Mouse (Mus musculus): ENCODE measurements around the gene Tsen34. TPM values are rescaled to one million over a fixed set of nuclear protein-coding genes. Genes with fewer than 3 reads are reported as not detected.
"Not testable (repeated sequence)": the region's sequence is repeated elsewhere in the genome, so short reads cannot be mapped to it uniquely, and the experiment has no call there.

Tsen34 gene
- total RNA-seq, 2 experiments from 2014 or later = 87.7 to 105 TPM

- DNase-seq (ENCODE audit: low spot score in 2 of 2) = no peak
These were observed 19.7 kb downstream of the Tsen34 start for GRCm38 (mm10) chr7:3712264-3712942.

GRCm38 (mm10) chr7:3715249-3715648 lies 22.6 kb downstream of the Tsen34 start:
- no peak for DNase-seq (ENCODE audit: low spot score in 2 of 2)

GRCm38 (mm10) chr7:3720268-3720667 lies 27.6 kb downstream of the Tsen34 start, which contains the start of gene Pirb:
TSS of gene Pirb (minus strand) at chr7:3720391.
- not testable (repeated sequence) for DNase-seq (ENCODE audit: low spot score in 2 of 2)

GRCm38 (mm10) chr7:3725459-3725858 lies 32.8 kb downstream of the Tsen34 start:
- DNase-seq (ENCODE audit: low spot score in 2 of 2) = not testable (repeated sequence)

- DNase-seq (ENCODE audit: low spot score in 2 of 2) = not testable (repeated sequence)
These were observed 40.0 kb downstream of the Tsen34 start for GRCm38 (mm10) chr7:3732675-3733074.

Small RNAs within 50 kb of the gene (microRNA-seq; reads per million reads assigned to microRNA genes)
- gene Mir3572 (ENCODE audit: borderline number of aligned reads in 2 of 2) = 4.3 to 6.1 reads per million in 2 experiments

Other genes with a start within 250 kb of the Tsen34 start
- 1 to 10 TPM in 1 of 2 experiments, under 1 TPM in 1; 0.70 to 1.7 TPM for gene Tarm1, start 190.2 kb upstream of the Tsen34 start, total RNA-seq (2021)
- under 1 TPM; 0.22 to 0.30 TPM for gene Oscar, start 76.7 kb upstream of the Tsen34 start, total RNA-seq (2021)
- gene Ndufa3, start 75.5 kb upstream of the Tsen34 start, total RNA-seq (2021) = 100 to 1,000 TPM; 743 to 913 TPM
- gene Tfpt, start 62.9 kb upstream of the Tsen34 start, total RNA-seq (2021) = 10 to 100 TPM; 19.0 to 27.7 TPM
- 10 to 100 TPM; 34.4 to 37.6 TPM for gene Prpf31, start 62.9 kb upstream of the Tsen34 start, total RNA-seq (2021)
- gene Cnot3, start 47.6 kb upstream of the Tsen34 start, total RNA-seq (2021) = 10 to 100 TPM; 52.8 to 53.6 TPM
- 10 to 100 TPM; 14.0 to 14.2 TPM for gene Leng1, start 27.0 kb upstream of the Tsen34 start, total RNA-seq (2021)
- 10 to 100 TPM; 11.0 to 12.9 TPM for gene Tmc4, start 15.3 kb upstream of the Tsen34 start, total RNA-seq (2021)
- gene Mboat7, start 660 bp downstream of the Tsen34 start, total RNA-seq (2021) = 10 to 100 TPM; 61.3 to 82.9 TPM
- gene Rps9, start 11.1 kb downstream of the Tsen34 start, total RNA-seq (2021) = 100 to 1,000 TPM; 858 to 933 TPM
- 1 to 10 TPM; 3.0 to 5.6 TPM for gene Pirb, start 27.5 kb downstream of the Tsen34 start, total RNA-seq (2021)
- under 1 TPM; 0.43 to 0.58 TPM for gene Gm15448, start 132.8 kb downstream of the Tsen34 start, total RNA-seq (2021)
- 1 to 10 TPM in 1 of 2 experiments, under 1 TPM in 1; 0.46 to 1.1 TPM for gene Pira2, start 152.2 kb downstream of the Tsen34 start, total RNA-seq (2021)
- gene Gm14548, start 205.3 kb downstream of the Tsen34 start, total RNA-seq (2021) = not detected
- under 1 TPM; 0.17 to 0.38 TPM for gene Lilra6, start 222.6 kb downstream of the Tsen34 start, total RNA-seq (2021)

Measured in adrenal gland, adult 18-20 months (tissue).